Mouse (Mus musculus): ENCODE data around the gene Clmp. TPM values are rescaled to one million over a fixed set of nuclear protein-coding genes. Genes with fewer than 3 reads are reported as not detected.
A peak's percentile ranks its signal among the peaks of the same experiment; 100 is the strongest.

Gene Clmp
- polyA plus RNA-seq, 1 experiment from 2014 or later: 14.7 TPM

DNA sequence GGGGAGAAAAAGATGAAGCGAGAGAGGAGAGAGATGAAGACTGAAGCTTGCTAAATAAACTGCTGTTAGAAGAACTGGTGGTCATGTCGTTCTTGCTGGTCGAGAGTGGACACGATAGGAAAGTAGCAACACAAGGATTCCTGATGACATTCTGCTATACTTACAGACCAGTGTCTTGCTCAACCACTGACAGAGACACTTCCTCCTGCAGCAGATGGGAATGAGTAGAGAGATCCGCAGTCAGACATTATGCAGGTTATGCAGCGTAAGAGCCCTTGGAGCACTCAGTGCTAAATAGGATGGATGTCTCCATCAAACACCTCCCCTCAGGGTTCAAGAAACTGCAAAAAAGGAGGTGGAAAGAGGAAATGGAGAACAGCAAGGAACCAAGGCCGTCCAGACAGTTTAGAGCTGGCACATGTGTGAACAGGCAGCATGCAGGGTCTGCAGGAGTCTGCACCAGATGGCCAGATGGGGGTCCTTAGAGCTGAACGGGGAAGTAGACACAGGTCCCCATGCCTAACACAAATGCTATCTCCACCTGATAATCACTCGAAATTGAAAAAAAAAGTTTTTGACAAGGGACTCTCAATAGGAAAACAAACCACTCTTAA is 19.5 kb upstream of the Clmp start:
- 86% methylated on average over 9 of the region's 9 CpGs for WGBS
- Histone ChIP-seq H3K4me3 (no peak overlapping the region), H3K36me3 (no peaks in the 10 kb centered on the region), H3K27me3 (ENCODE audit: low read depth, poor library complexity, severe bottlenecking) (no peaks in the 10 kb centered on the region), H3K27ac (replicated peaks) (no peak overlapping the region), H3K9me3 (replicated peaks) (0 out of 2 replicates have a peak, but pooled peaks cover 4% of the 10 kb centered on the region), H3K4me1 (peaks cover 8% of the 10 kb centered on the region)
- DNase-seq (ENCODE audit: low spot score): no peak

DNA sequence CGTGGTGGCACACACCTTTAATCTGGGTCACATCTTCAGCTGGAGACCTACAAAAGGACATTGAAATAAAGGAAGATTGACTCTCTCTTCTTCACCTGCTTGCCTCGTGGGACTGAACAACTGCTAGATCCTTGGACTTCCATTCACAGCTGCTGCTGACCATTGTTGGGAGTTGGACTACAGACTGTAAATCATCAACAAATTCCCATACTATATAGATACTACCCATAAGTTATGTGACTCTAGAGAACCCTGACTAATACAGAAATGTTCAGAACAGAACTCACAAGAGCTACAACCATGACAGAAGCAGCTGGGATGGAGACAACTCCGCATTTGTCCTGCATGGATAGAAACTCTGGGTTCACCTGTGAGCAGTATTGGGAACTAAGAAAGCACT is 15.4 kb upstream of the Clmp start, which contains the start of gene Gm21915:
Gene Gm21915 (plus strand): TSS at position 301 of the 400 bp plus-strand sequence.
- Histone ChIP-seq H3K4me3 (no peak within 1 kb of the TSS), H3K27ac (replicated peaks) (peak within 1 kb of the TSS; percentile 46; the same call in 1 of the 2 replicates), H3K4me1 (peaks cover 18% of the 10 kb centered on the region), H3K27me3 (ENCODE audit: low read depth, poor library complexity, severe bottlenecking) (no peaks in the 10 kb centered on the region), H3K9me3 (replicated peaks) (no peaks in the 10 kb centered on the region), H3K36me3 (no peaks in the 10 kb centered on the region)
- DNase-seq (ENCODE audit: low spot score): no peak
- WGBS: 92% methylated on average over 3 of the region's 3 CpGs

- 34% methylated on average over 4 of the region's 4 CpGs for WGBS
- peak overlapping the region; percentile 46; the same call in 1 of the 2 replicates for H3K27ac ChIP-seq (replicated peaks)
These were observed 14.3 kb upstream of the Clmp start for GRCm38 (mm10) chr9:40671323-40671930.

DNA sequence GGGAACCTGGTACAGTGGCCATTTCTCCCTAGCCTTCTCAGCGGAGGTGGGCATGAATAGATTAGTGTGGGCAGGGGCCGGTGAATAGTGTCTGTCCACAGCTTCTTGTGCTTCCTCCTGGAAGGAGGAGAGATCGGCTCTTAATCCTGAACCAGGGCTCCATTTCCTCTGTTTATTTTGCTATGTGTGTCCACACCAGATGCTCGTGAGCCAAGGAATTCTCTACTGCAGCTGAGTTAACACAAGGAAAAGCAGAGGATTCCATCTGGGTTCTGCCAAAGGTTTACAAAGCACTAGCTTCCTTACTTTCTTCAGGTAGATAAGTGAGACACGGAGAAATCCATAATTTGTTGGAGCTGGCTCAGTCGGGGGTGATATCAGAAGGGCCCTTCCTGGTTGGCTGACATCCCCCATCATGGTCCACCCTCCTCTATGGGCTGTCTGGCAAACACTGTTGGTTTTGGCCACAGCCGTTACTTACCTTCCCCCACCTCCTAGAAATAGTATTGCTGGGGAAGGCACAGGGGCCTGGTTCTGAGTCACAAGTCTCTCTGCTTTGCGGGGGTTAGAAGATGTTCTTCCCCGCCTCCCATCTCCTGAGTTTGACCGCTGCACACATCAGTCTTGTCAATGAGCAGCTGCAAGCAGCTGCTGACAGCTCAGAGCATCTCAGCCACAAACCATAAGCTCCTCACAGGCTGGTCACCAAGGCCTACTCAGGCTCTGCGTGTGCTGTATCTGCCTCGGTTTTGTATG is 10.4 kb upstream of the Clmp start:
- H3K27ac ChIP-seq (replicated peaks): 0 out of 2 replicates have a peak overlapping the region, but pooled peaks have one; percentile 13
- 79% methylated on average over 12 of the region's 12 CpGs for WGBS

More at GRCm38 (mm10) chr9:40671323-40671930, 14.3 kb upstream of the Clmp start:
- Histone ChIP-seq H3K36me3 (no peaks in the 10 kb centered on the region), H3K9me3 (replicated peaks) (no peaks in the 10 kb centered on the region), H3K27me3 (ENCODE audit: low read depth, poor library complexity, severe bottlenecking) (no peaks in the 10 kb centered on the region), H3K4me1 (peaks cover 18% of the 10 kb centered on the region), H3K4me3 (no peak overlapping the region)
- peak; percentile 60 for DNase-seq (ENCODE audit: low spot score)

GRCm38 (mm10) chr9:40678653-40679052 is 7.1 kb upstream of the Clmp start:
- Histone ChIP-seq H3K36me3 (no peaks in the 10 kb centered on the region), H3K9me3 (replicated peaks) (no peaks in the 10 kb centered on the region), H3K4me1 (no peaks in the 10 kb centered on the region), H3K27ac (replicated peaks) (no peak overlapping the region), H3K4me3 (no peak overlapping the region), H3K27me3 (ENCODE audit: low read depth, poor library complexity, severe bottlenecking) (peaks cover 5% of the 10 kb centered on the region; the same call in 1 of the 2 replicates)
- no peak for DNase-seq (ENCODE audit: low spot score)
- WGBS: 87% methylated on average over 4 of the region's 4 CpGs

More for the DNA sequence above, 10.4 kb upstream of the Clmp start:
- Histone ChIP-seq H3K4me1 (peaks cover 18% of the 10 kb centered on the region), H3K27me3 (ENCODE audit: low read depth, poor library complexity, severe bottlenecking) (no peaks in the 10 kb centered on the region), H3K9me3 (replicated peaks) (no peaks in the 10 kb centered on the region), H3K4me3 (no peak overlapping the region), H3K36me3 (no peaks in the 10 kb centered on the region)
- no peak for DNase-seq (ENCODE audit: low spot score)

DNA sequence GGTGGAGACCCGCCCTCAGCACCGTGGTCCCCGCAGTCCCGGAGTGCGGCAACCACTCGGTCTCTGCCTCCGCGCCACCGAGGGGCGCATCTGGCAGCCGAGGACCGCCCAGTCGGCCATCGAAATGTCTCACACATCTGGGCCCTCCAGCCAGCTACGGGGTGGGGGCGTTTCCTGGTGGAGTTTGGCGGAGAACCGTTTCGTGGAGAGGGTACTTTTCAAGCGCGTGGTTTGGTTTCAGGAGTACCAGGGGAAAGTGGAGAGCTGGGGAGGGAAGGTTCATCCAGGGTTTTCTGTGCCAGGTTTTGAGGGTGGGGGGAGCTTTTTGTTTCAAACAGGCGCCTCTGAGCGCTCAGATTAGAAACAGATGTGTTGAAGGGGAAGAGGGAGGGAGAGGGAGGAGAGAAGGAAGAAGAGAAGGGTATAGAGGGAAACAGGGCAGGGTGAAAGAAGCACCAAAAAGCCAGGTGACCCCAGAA is 698 bp downstream of the Clmp start:
- DNase-seq (ENCODE audit: low spot score): no peak

DNA sequence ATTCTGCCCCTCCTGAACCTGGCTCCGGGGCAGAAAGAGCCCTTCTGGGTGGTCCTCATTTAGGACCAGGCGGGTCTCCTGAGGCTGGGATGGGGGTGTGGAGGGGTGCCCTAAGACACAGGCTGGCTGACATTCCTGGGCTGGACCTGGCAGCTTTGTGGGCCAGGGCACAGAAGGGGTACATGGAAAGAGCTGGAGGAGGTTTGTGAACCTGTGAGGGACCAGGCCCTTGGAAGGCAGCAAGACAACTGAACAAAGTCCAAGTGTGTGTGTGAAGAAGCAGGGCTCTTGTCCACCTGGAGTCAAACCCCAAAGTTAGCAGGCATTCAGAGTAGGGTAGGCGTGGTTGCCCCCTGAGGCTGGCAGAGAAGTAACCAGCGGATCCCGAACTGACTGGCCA is 1.3 kb downstream of the Clmp start:
- Histone ChIP-seq H3K9me3 (replicated peaks) (no peaks in the 10 kb centered on the region), H3K27ac (replicated peaks) (peak overlapping the region; percentile 91), H3K4me1 (peaks cover 28% of the 10 kb centered on the region), H3K27me3 (ENCODE audit: low read depth, poor library complexity, severe bottlenecking) (peaks cover 49% of the 10 kb centered on the region), H3K36me3 (no peaks in the 10 kb centered on the region), H3K4me3 (peak overlapping the region; percentile 71)
- DNase-seq (ENCODE audit: low spot score): no peak
- WGBS: 29% methylated on average over 5 of the region's 5 CpGs

More for the DNA sequence above, 698 bp downstream of the Clmp start:
- no peaks in the 10 kb centered on the region for H3K36me3 ChIP-seq
- WGBS: 2% methylated on average over 23 of the region's 23 CpGs
- H3K27ac ChIP-seq (replicated peaks): peak overlapping the region; percentile 91
- H3K27me3 ChIP-seq (ENCODE audit: low read depth, poor library complexity, severe bottlenecking): peaks cover 49% of the 10 kb centered on the region
- peaks cover 28% of the 10 kb centered on the region for H3K4me1 ChIP-seq
- peak overlapping the region; percentile 71 for H3K4me3 ChIP-seq
- H3K9me3 ChIP-seq (replicated peaks): no peaks in the 10 kb centered on the region

GRCm38 (mm10) chr9:40687553-40687952 is 1.8 kb downstream of the Clmp start:
- H3K36me3 ChIP-seq: no peaks in the 10 kb centered on the region
- H3K27ac ChIP-seq (replicated peaks): no peak overlapping the region; the same call in 1 of the 2 replicates
- WGBS: 57% methylated on average over 3 of the region's 3 CpGs
- peak overlapping the region; percentile 71 for H3K4me3 ChIP-seq
- no peak for DNase-seq (ENCODE audit: low spot score)
- peaks cover 31% of the 10 kb centered on the region for H3K4me1 ChIP-seq
- H3K27me3 ChIP-seq (ENCODE audit: low read depth, poor library complexity, severe bottlenecking): peaks cover 45% of the 10 kb centered on the region
- H3K9me3 ChIP-seq (replicated peaks): no peaks in the 10 kb centered on the region

DNA sequence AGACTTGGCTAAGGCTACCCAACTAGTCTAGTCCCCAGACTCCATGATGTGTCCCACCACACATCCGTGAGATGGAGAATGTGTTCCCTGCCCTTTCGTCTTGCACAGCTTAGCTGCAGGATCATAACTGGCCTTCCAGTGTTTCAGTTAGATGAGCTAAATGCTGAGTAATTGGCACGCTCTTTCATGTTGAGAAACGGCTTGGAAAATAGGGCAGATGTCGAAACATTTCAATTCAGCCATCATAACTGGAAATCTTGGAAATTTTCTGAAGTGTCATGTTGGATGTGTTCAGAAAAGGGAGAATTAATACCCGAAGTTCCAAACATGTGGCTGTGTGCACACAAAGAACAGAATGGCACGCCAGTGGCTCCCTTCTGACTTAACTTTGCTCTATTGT is 4.7 kb downstream of the Clmp start:
- 91% methylated on average over 7 of the region's 7 CpGs for WGBS
- H3K4me1 ChIP-seq: peaks cover 56% of the 10 kb centered on the region
- H3K27ac ChIP-seq (replicated peaks): no peak overlapping the region
- peaks cover 30% of the 10 kb centered on the region for H3K27me3 ChIP-seq (ENCODE audit: low read depth, poor library complexity, severe bottlenecking)
- H3K9me3 ChIP-seq (replicated peaks): no peaks in the 10 kb centered on the region
- DNase-seq (ENCODE audit: low spot score): no peak
- H3K4me3 ChIP-seq: no peak overlapping the region
- H3K36me3 ChIP-seq: no peaks in the 10 kb centered on the region

DNA sequence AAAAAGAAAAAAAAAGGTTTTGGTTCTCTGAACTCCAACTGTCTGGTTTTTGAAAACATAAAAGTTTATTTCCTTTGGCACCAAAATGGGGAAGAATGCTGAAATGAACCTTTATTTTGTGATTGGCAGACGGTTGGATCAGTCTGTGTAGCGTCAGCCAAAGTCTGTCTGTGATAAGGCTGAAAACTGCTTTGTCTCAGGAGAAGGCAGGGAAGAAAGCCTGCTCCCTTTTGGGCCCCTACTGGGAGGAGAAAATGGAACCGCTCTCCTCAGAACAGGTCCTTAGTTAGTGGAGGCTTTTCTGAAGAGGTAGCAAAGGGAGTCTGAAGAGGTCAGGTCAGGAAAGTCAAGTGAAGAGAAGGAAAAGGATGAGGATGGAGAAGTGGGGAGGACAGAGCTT is 7.3 kb downstream of the Clmp start:
- Histone ChIP-seq H3K27ac (replicated peaks) (peak overlapping the region; percentile 50), H3K4me1 (peaks cover 34% of the 10 kb centered on the region)
- WGBS: 25% methylated on average over 3 of the region's 3 CpGs

GRCm38 (mm10) chr9:40693768-40694167 is 8.0 kb downstream of the Clmp start:
- H3K27ac ChIP-seq (replicated peaks): peak overlapping the region; percentile 50; the same call in 1 of the 2 replicates
- H3K36me3 ChIP-seq: no peaks in the 10 kb centered on the region
- DNase-seq (ENCODE audit: low spot score): no peak
- H3K4me1 ChIP-seq: peaks cover 34% of the 10 kb centered on the region
- H3K4me3 ChIP-seq: no peak overlapping the region
- 72% methylated on average over 5 of the region's 5 CpGs for WGBS
- H3K27me3 ChIP-seq (ENCODE audit: low read depth, poor library complexity, severe bottlenecking): no peaks in the 10 kb centered on the region
- no peaks in the 10 kb centered on the region for H3K9me3 ChIP-seq (replicated peaks)

More for the DNA sequence above, 7.3 kb downstream of the Clmp start:
- peaks cover 5% of the 10 kb centered on the region for H3K27me3 ChIP-seq (ENCODE audit: low read depth, poor library complexity, severe bottlenecking)
- DNase-seq (ENCODE audit: low spot score): no peak
- no peaks in the 10 kb centered on the region for H3K36me3 ChIP-seq
- H3K9me3 ChIP-seq (replicated peaks): no peaks in the 10 kb centered on the region
- no peak overlapping the region for H3K4me3 ChIP-seq

- H3K27me3 ChIP-seq (ENCODE audit: low read depth, poor library complexity, severe bottlenecking): no peaks in the 10 kb centered on the region
- H3K4me3 ChIP-seq: no peak overlapping the region
- WGBS: 78% methylated on average over 12 of the region's 12 CpGs
- H3K9me3 ChIP-seq (replicated peaks): no peaks in the 10 kb centered on the region
- 0 out of 2 replicates have a peak overlapping the region, but pooled peaks have one; percentile 50 for H3K27ac ChIP-seq (replicated peaks)
- peaks cover 35% of the 10 kb centered on the region for H3K4me1 ChIP-seq
- no peaks in the 10 kb centered on the region for H3K36me3 ChIP-seq
- no peak for DNase-seq (ENCODE audit: low spot score)
These were observed 8.5 kb downstream of the Clmp start for GRCm38 (mm10) chr9:40694284-40694683.

Measured in midbrain, embryonic 10.5 days (tissue).